Mouse (Mus musculus) embryonic facial prominence, embryonic 11.5 days (tissue): ENCODE data around the gene Snx6. TPM values are rescaled to one million over a fixed set of nuclear protein-coding genes. Genes with fewer than 3 reads are reported as not detected.
A peak's percentile ranks its signal among the peaks of the same experiment; 100 is the strongest.

Source experiments
- ATAC-seq: fragments of 200-750 bp; cut with Nextera tagmentation; replicated peaks from 2 replicates; pipeline ENCODE4 v1.8.0; 2017; ENCODE audit warnings: low read depth; ENCODE audit not compliant: insufficient number of reproducible peaks, low FRiP score, low TSS enrichment
- DNase-seq: peaks from one replicate; pipeline ENCODE4 v3.0.0-alpha.2; 2015; ENCODE audit warnings: low spot score
- H3K27ac ChIP-seq: fragments of 300-500 bp; sonication (generic); replicated peaks from 2 replicates; pipeline ENCODE4 v1.5.1; 2014; ENCODE audit warnings: mild to moderate bottlenecking, low read depth, low read length, control low read depth
- H3K27me3 ChIP-seq: fragments of 300-500 bp; sonication (generic); 2 replicates; pipeline ENCODE4 v1.6.1; 2014; ENCODE audit warnings: mild to moderate bottlenecking, low read length, moderate library complexity, mixed read lengths; ENCODE audit not compliant: control insufficient read depth, insufficient read depth
- H3K36me3 ChIP-seq: fragments of 300-500 bp; sonication (generic); replicated peaks from 2 replicates; pipeline ENCODE4 v1.6.1; 2014; ENCODE audit warnings: low read depth, mild to moderate bottlenecking, low read length, moderate library complexity, mixed read lengths; ENCODE audit not compliant: control insufficient read depth, insufficient read depth
- H3K4me1 ChIP-seq: fragments of 300-500 bp; sonication (generic); 2 replicates; pipeline ENCODE4 v1.6.1; 2014; ENCODE audit warnings: low read length, mixed read lengths; ENCODE audit not compliant: control insufficient read depth, insufficient read depth
- H3K4me2 ChIP-seq: fragments of 300-500 bp; sonication (generic); 2 replicates; pipeline ENCODE4 v1.6.1; 2014; ENCODE audit warnings: low read depth, mild to moderate bottlenecking, control low read depth, low read length, moderate library complexity
- H3K4me3 ChIP-seq: fragments of 300-500 bp; sonication (generic); 2 replicates; pipeline ENCODE4 v1.5.1; 2014; ENCODE audit warnings: low read depth, low read length, control low read depth
- H3K9ac ChIP-seq: fragments of 300-500 bp; sonication (generic); replicated peaks from 2 replicates; pipeline ENCODE4 v1.6.1; 2014; ENCODE audit warnings: mild to moderate bottlenecking, control low read depth, low read length
- H3K9me3 ChIP-seq: fragments of 300-500 bp; sonication (generic); replicated peaks from 2 replicates; pipeline ENCODE4 v1.6.1; 2016; ENCODE audit warnings: mild to moderate bottlenecking, low read length, inconsistent platforms, mixed read lengths; ENCODE audit not compliant: control insufficient read depth
- WGBS: fragments of 180-500 bp; shearing (Covaris S2); extraction: QIAGEN DNeasy Blood & Tissue Kit; methylation state at CpG from one replicate; pipeline ENCODE4 v1.1.7; 2014; 5-methylcytosine and 5-hydroxymethylcytosine counted together
- polyA plus RNA-seq: library from polyadenylated mRNA; unstranded; fragments of >200 nt; fragmentation: Nextera tagmentation; extraction: Ambion mirVana; gene quantifications from 2 replicates; pipeline ENCODE4 v1.2.1, GENCODE M21; 2014

Snx6 gene
- polyA plus RNA-seq: 279 and 297 TPM in 2 replicates

DNA sequence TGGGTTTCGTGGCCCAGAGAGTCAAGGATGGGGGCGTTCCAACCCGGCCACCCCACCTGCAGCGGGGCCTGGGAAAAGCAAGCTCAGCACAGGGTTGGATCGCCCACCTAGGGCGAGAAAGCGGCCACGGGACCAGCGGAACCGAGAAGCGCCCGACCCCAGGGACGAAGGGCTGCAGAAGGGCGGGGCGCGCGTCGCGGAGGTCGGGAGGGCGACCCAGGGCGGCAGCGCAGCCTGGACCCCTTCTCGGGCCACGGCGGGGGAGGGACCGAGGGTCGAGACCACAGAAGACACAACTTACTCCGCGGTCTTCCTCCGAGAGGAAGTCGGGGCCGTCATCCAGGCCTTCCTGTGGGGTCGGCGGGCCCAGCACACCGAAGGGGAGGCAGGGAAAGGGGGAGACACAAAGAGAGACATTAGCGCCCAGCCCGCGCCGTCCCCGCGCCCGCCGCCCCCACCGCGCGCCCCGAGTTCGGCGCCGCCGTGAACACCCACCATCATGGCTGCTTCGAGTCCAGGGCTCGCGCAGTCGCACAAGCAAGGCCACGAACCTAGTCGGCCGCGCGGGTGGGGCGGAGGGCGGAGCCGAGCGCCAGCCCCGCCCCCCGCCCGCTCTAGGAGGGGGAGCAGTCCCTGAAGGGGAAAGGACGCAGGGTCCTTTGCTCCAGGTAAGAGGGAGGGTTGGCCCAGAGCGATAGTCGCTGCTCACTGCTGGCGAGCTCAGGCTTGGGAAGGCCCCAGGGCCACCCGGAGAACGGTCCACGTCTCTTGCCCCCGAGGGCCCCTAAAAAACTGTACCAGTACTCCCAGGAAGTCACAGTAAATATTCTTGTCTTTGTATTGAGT lies at the start of gene Snx6:
TSS of gene Snx6 (minus strand) at position 551 of the 846 bp plus-strand sequence.
- peak within 1 kb of the TSS; percentile 96 for H3K9ac ChIP-seq
- peak; percentile 88 for ATAC-seq
- WGBS: under 1% methylated on average over 68 of the region's 76 CpGs

DNA sequence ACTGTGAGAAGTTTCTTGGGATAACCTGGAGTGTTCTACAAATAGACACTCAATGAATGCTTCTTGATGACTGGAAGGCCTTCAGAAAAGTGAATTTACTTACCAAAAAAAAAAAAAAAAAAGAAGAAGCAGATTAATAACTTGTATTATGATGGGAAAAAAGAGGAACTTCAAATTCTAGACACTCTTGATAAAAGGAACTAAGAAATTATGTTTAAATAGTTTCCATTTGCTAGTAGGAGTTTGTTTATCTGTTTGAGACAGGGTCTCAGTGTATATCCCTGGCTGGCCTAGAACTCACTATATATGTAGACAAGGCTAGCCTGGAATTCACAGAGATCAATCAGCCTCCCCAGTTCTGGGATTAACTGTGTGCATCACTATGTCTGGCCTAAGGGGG lies 48.9 kb upstream of the Snx6 start:
- Histone ChIP-seq H3K4me1 (no peaks in the 10 kb centered on the region), H3K9ac (no peak overlapping the region), H3K4me3 (no peak overlapping the region), H3K9me3 (no peaks in the 10 kb centered on the region), H3K27ac (no peak overlapping the region), H3K27me3 (no peaks in the 10 kb centered on the region), H3K36me3 (no peaks in the 10 kb centered on the region), H3K4me2 (no peak overlapping the region)
- no peak for DNase-seq
- no peak for ATAC-seq

More for the DNA sequence above, at the start of gene Snx6:
- Histone ChIP-seq H3K4me2 (peak within 1 kb of the TSS; percentile 65), H3K27me3 (no peaks in the 10 kb centered on the region), H3K9me3 (no peaks in the 10 kb centered on the region), H3K27ac (peak within 1 kb of the TSS; percentile 54), H3K4me3 (peak within 1 kb of the TSS; percentile 89), H3K36me3 (no peaks in the 10 kb centered on the region), H3K4me1 (no peaks in the 10 kb centered on the region)
- peak; percentile 92 for DNase-seq

DNA sequence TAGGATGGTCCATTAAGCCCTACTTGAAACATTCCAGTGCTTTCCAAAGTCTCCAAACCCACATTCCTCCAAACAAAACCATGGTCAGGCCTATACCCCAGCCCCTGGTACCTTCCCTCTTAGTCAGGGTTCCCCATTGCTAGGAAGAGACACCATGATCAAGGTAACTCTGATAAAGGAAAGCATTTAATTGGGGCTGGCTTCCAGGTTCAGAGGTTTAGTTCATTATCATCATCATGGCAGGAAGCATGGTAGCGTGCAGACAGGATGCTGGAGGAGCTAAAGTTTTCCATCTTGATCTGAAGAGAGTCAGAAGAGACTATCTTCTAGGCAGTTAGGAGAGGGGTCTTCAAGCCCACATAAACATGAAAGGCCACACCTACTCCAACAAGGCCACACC lies 46.1 kb upstream of the Snx6 start:
- Histone ChIP-seq H3K27ac (no peak overlapping the region), H3K9me3 (no peaks in the 10 kb centered on the region), H3K9ac (no peak overlapping the region), H3K4me3 (no peak overlapping the region), H3K4me1 (no peaks in the 10 kb centered on the region), H3K36me3 (no peaks in the 10 kb centered on the region), H3K4me2 (no peak overlapping the region), H3K27me3 (no peaks in the 10 kb centered on the region)
- DNase-seq (no peak), ATAC-seq (no peak)
- WGBS: 86% methylated on average over 1 of the region's 1 CpGs

DNA sequence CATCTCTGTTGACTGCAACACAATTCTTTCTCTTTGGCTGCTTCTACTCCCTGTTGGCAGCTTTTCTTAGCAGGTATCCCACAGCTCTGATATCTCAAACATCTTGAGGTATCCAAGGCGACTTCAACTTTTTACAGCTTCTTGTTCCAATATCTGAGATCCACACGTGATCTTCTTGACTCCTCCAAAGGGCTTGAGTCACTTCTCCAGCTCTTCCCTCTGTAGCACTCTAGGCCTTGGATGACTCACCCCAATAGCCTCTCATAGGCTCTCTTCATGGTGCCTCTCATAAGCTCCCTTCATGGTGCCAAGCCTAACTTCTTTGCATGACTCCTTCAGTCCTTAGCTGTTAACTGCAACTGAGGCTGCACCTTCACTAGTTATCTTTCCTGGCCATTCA lies 44.3 kb upstream of the Snx6 start:
- Histone ChIP-seq H3K36me3 (no peaks in the 10 kb centered on the region), H3K4me3 (no peak overlapping the region), H3K27me3 (no peaks in the 10 kb centered on the region), H3K27ac (no peak overlapping the region), H3K4me1 (no peaks in the 10 kb centered on the region), H3K9ac (no peak overlapping the region), H3K4me2 (no peak overlapping the region), H3K9me3 (no peaks in the 10 kb centered on the region)
- DNase-seq: no peak
- ATAC-seq: no peak
- 84% methylated on average over 2 of the region's 2 CpGs for WGBS

DNA sequence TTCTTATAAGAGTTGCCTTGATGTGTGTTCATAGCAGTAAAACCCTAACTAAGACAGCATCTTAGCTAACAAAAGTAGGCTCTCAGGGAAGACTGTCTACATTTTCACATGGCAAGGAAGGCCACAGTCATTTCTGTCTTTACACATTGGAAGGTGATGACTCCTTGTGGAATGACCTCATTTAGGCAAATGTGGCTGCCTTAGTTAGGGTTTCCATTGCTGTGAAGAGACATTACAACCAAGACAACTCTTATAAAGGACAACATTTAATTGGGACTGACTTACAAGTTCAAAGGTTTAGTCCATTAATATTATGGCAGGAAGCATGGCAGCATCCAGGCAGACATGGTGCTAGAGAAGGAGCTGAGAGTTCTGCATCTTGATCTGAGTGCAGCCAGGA lies 43.4 kb upstream of the Snx6 start:
- ATAC-seq (no peak), DNase-seq (no peak)
- Histone ChIP-seq H3K27me3 (no peaks in the 10 kb centered on the region), H3K4me1 (no peaks in the 10 kb centered on the region), H3K36me3 (no peaks in the 10 kb centered on the region), H3K27ac (no peak overlapping the region), H3K9me3 (no peaks in the 10 kb centered on the region), H3K4me2 (no peak overlapping the region), H3K4me3 (no peak overlapping the region), H3K9ac (no peak overlapping the region)

DNA sequence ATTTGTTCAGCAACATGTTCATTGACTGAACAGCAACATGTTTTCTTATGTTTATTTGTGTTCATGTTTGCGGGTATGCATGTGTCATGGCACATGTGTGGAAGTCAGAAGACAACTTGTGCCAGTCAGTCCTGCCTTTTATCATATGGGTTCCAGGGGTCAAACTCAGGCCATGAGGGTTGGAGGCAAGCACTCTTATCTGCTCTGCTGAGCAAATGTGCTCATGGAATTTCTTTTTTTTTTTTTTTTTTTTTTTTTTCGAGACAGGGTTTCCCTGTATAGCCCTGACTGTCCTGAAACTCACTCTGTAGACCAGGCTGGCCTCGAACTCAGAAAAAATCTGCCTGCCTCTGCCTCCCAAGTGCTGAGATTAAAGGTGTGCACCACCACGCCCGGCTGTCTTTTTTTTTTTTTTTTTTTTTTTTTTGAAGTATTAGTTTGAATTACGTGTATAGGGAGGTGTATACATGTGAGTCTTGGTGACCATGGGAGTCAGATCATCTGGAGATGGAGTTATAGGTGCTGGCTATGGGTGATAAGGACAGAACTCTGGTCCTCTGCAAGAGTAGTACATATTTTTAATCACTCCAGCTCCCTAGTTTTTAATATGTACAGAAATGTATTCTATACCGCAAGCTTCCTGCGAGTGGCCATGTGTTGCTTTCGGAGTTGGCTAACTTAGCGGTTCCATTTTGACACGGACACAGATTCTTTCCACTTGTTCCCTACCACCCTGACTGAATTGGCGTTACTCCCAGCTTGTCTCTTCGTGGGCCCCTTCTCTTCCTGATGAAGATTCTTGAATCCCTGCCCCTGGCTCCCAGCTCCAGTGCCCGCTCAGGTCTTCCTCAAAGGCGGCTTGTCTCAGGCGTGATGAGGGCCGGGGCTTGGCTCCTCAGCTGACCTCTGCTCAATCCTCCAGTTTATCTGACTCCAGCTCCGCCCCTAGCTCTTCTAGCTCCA lies 40.4 kb upstream of the Snx6 start:
- Histone ChIP-seq H3K36me3 (no peaks in the 10 kb centered on the region), H3K9ac (no peak overlapping the region), H3K27ac (no peak overlapping the region), H3K4me1 (no peaks in the 10 kb centered on the region), H3K4me3 (no peak overlapping the region), H3K27me3 (no peaks in the 10 kb centered on the region), H3K4me2 (no peak overlapping the region), H3K9me3 (no peaks in the 10 kb centered on the region)
- DNase-seq: no peak
- WGBS: 82% methylated on average over 17 of the region's 18 CpGs
- ATAC-seq: no peak

DNA sequence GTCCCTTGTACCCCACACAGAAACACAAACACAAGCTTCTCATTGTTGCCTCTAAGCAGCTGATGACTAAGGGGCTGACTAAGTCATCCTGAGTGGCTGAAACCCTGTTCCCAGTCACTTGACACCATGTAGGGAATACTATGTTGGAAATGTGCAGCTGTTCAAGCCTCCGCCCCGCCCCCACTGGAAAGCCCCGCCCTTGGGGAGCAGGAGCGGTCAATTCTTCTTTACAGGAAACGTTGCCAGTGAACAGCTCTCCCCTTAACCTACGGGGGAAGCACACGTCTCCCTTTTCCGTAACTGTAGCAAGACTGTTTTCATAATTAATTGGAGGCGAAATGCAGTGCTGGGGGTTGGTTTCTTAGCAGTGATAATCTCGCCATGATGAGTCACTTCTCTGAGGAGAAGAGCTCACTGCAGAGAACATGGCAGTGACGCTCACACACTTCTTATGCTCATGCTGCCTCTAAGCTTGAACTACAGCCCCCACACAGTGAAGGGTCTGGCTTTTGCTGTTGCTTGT lies 39.5 kb upstream of the Snx6 start:
- 9% methylated on average over 11 of the region's 11 CpGs for WGBS
- peak overlapping the region; percentile 18; the same call in 1 of the 2 replicates for H3K4me3 ChIP-seq
- DNase-seq (peak; percentile 89), ATAC-seq (peak; percentile 87)
- H3K9me3 ChIP-seq: no peaks in the 10 kb centered on the region
- H3K27ac ChIP-seq: no peak overlapping the region
- H3K9ac ChIP-seq: peak overlapping the region; percentile 14
- H3K4me1 ChIP-seq: no peaks in the 10 kb centered on the region
- peak overlapping the region; percentile 32 for H3K4me2 ChIP-seq
- H3K36me3 ChIP-seq: no peaks in the 10 kb centered on the region
- no peaks in the 10 kb centered on the region for H3K27me3 ChIP-seq
